Mouse (Mus musculus) E14TG2a.4 (cell line): ENCODE results near the gene Dcun1d5.

ENCODE experiments used
- CTCF ChIP-seq: conservative IDR thresholded peaks from 2 replicates; pipeline ENCODE4 v1.5.1; 2014; ENCODE audit warnings: low read length
- NANOG ChIP-seq: IDR thresholded peaks from 2 replicates; pipeline ENCODE4 v1.6.1; 2014; ENCODE audit warnings: borderline replicate concordance, low read length, mixed read lengths
- POU5F1 ChIP-seq: IDR thresholded peaks from 2 replicates; pipeline ENCODE4 v1.6.1; 2014; ENCODE audit warnings: low read length, borderline replicate concordance

DNA sequence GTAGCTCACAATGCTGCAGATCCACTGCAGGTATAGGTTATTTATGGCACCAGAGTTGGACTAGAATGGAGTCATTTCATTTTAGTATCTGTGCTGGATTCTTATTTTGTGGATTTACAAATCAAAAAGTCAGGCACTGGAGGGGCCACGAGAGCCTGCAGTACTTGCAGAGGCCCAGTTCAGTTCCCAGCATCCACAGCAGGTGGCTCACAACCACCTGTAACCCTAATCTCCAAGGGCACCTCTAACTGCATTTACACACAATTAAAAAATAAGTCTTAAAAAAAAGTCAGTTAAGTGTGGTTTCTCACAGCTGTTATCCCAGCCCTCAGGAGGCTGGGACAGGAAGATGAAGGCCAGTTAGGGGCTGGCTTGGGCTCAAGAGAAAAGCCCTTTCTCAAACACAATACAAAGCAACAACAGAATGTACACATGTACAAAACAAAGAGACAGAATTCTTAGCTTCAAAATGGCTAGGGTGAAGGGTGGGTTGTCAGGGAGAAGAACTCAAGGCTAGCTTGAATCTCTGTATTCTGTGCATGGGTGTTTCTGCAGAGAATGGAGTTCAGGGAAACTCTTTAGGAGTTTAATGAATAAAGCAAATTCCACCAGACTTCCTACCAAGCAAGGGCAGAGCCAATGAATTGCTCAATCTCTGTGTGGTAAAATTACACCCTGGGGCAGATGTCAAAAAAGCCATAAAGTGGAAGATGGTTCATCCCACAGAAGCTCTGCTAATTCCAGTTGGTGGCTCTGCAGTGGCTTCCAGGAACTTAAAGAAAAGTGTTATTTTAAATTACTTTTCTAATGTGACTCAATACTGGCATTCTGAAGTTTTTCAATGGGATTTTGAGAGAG, 68.7 kb downstream of the Dcun1d5 start:
- TF ChIP-seq CTCF (no peak), POU5F1 (no peak), NANOG (no peak)
